Mouse (Mus musculus): ENCODE results near the gene Arfgap3.
"Not testable (repeated sequence)": the region's sequence is repeated elsewhere in the genome, so short reads cannot be mapped to it uniquely, and the experiment has no call there.

Gene Arfgap3

GRCm38 (mm10) chr15:83349954-83350711 is at the start of gene Arfgap3:
TSS of gene Arfgap3 (minus strand) at chr15:83350247.
- DNase-seq = peak; percentile 96 to 98

DNA sequence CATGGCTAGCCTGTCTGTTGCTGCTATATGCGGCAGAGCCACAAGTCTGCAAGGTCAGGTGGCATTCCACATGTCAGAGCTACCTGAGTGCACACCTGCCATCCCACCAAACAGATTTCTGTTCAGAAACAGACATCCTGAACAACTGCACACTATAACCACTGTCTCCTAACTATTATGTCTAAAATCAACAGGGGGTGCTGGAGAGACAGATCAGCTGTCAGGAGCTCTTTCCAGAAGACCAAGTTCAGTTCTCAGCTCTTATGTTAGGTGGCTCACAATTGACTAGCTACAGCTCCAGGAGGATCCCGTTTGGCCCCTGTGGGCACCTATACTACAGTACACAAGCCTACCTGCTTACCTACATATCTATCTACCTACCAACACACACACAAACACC is 42.7 kb upstream of the Arfgap3 start:
- DNase-seq = no peak

- no peak for DNase-seq
These were observed 37.9 kb upstream of the Arfgap3 start for GRCm38 (mm10) chr15:83387911-83388310.

DNA sequence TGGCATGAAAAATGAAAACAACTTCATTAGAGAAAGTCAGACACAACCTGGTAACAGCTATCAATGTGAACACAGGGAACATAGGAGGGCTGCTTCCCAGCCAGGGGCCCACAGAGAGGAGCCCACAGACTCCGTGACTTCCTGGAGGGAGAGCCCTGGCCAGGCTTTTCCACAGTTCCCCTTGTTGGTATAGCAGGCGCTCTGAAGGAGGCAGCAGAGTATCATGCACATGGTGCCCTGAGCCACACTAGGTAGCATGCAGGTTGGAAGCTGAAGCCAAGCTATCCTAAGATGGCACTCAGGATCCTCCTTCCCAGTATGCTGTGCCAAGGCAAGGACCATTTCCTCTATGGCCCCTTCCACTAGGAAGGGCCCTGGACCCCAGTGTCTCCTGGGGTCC is 33.6 kb upstream of the Arfgap3 start:
- peak in 1 of 2 experiments; percentile 12 for DNase-seq

GRCm38 (mm10) chr15:83383136-83383535 is 33.1 kb upstream of the Arfgap3 start:
- DNase-seq = no peak

GRCm38 (mm10) chr15:83382467-83382866 is 32.4 kb upstream of the Arfgap3 start:
- no peak for DNase-seq

- no peak for DNase-seq
These were observed 27.1 kb upstream of the Arfgap3 start for GRCm38 (mm10) chr15:83377153-83377552.

- peak; percentile 65 to 77 for DNase-seq
These were observed 25.1 kb upstream of the Arfgap3 start for GRCm38 (mm10) chr15:83375136-83375535.

DNA sequence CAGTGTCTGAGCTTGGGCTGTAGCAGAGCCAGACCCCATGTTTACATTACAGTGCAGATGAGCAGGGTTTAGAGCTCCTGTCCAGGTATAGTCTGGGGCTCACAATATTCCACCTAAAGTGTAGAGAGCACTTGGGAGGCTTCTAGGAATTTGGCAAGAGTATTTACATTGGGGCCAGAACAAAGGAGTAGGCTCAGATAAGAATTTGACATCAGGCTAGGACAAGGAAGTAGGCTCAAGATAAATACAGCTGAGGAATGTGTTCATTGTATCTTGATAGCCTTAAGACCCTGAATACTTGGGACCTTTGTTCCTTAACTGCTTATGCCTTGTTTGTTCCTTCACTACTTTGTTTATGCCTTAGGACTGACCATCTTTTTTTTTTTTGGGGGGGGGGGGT is 24.0 kb upstream of the Arfgap3 start:
- no peak for DNase-seq

DNA sequence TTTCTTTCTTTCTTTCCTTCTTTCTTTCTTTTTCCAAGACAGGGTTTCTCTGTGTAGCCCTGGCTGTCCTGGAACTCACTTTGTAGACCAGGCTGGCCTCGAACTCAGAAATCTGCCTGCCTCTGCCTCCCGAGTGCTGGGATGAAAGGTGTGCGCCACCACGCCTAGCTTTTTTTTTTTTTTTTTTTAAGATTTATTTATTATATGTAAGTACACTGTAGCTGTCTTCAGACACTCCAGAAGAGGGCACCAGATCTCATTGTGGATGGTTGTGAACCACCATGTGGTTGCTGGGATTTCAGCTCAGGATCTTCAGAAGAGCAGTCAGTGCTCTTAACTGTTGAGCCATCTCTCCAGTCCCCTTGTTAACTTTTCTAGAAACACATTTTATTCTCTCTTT is 18.7 kb upstream of the Arfgap3 start:
- not testable (repeated sequence) for DNase-seq

DNA sequence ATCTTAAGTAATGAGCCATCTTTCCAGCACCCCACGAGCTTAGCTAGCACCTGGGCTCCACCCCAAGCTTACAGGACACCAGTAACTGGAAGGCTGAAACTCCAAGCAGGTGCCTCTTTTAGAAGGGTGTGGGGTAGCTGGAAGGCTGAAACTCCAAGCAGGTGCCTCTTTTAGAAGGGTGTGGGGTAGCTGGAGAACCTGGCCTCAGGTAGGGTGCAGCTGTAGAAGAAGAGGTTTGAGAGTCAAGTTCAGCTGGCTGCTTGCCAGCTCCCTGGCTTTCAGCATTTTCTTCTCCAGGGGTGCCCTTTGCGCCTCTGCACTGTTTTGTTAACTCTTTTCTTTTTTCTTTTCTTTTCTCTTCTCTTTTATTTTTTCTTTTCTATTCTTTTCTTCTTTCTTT is 18.2 kb upstream of the Arfgap3 start:
- DNase-seq = peak in 1 of 2 experiments; percentile 21

DNA sequence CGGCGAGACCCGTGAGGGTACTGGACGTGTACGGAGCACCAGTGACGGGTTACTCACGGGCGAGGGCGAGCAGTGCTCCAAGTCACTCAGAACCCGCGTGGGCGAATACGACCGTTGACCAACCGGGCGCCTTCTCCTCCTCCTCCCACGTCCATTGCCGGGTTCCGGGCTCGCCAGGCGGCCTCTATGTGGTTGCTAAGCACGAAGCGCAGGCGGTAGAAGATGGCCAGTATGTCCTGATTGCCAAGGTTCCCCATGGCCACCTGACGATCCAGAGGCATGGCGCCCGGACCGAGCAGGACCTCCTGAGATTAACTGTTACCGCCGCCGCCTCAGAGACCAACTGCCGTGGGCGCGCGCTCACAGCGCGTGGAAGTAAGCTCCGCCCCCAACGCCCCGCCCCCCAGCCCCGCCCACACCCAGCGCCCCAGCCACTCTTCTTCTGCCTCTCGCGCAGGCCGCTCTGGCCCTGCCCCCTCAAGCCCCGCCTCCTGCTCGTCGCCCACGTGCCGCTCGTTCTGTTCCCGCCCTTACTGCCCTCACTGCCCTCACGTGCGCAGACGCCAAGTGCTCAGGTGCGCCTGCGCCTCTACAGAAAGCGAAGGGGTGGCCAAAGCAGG is 17.0 kb upstream of the Arfgap3 start:
- DNase-seq = peak; percentile 75 to 88

GRCm38 (mm10) chr15:83365697-83366096 is 15.7 kb upstream of the Arfgap3 start:
- no peak for DNase-seq

GRCm38 (mm10) chr15:83364194-83364593 is 14.1 kb upstream of the Arfgap3 start:
- DNase-seq = no peak

GRCm38 (mm10) chr15:83362813-83363212 is 12.8 kb upstream of the Arfgap3 start:
- not testable (repeated sequence) for DNase-seq

GRCm38 (mm10) chr15:83360899-83361298 is 10.9 kb upstream of the Arfgap3 start:
- not testable (repeated sequence) for DNase-seq

GRCm38 (mm10) chr15:83360140-83360539 is 10.1 kb upstream of the Arfgap3 start:
- no peak for DNase-seq

- DNase-seq = peak; percentile 43 to 55
These were observed 8.4 kb upstream of the Arfgap3 start for GRCm38 (mm10) chr15:83358476-83358875.

GRCm38 (mm10) chr15:83351546-83351945 is 1.5 kb upstream of the Arfgap3 start:
- DNase-seq = no peak

DNA sequence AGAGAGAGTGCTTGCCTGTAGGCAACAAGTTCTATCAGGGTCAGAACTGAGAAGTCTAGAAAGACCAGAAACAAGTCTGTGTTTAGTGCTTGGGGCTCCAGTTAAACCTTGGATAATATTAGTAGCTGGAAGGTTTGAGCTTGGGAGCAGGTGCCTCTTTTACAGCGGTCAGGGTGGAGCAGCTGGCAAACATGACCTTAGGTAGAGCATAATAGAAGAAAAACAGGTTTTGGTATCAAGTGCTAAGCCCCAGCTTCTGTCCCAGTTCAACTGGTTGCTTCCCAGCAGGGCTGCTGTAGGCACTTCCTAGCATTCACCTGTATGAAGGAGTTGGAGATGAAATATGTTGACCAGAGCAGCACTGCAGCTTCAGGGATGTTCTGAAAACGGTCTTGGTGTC is 812 bp upstream of the Arfgap3 start:
- no peak for DNase-seq

DNA sequence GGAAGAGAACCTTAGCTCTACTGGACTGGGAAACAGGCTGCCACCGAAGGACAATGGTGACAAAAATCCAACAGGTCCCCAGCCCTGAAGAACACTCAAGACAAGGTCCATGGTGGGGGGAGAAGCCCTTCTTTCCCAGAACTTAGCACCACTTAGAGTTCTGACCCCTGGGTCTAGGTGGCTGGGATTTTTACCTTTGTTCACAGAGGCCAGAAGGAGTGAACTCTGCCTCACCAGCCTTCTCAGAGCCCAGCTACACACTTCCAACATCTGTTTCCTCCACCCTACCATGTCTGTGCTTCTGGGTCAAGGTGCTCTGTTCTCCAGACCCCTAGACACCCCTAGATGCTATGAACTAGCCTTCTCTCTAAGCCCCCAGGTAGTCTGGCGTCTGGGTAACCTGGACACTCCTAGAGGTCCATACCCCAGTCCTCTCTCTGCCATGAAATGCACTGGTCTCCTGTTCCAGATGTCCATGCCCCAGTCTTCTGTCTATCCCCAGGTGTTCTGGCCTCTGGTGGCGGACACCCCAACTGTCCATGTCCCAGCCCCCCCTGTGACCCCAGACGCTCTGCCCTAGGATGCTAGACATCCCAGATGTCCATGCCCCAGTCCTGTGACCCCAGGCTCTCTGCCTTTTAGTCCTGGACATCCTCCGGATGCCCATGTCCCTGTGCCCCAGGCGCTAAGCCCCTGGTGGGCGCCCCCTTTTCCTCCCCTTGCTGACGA is 658 bp downstream of the Arfgap3 start:
- no peak for DNase-seq

GRCm38 (mm10) chr15:83348747-83349146 is 1.3 kb downstream of the Arfgap3 start:
- peak in 1 of 2 experiments; percentile 25 for DNase-seq

GRCm38 (mm10) chr15:83345898-83346529 is 4.0 kb downstream of the Arfgap3 start:
- DNase-seq = no peak

All from cerebellum, postnatal 14 days (tissue).